Mouse (Mus musculus) retina, adult 2 months (tissue): Measurements from ENCODE around the gene Olfr1388.
"Not testable (repeated sequence)": the region's sequence is repeated elsewhere in the genome, so short reads cannot be mapped to it uniquely, and the experiment has no call there.

Experiments
- DNase-seq: peaks from one replicate; pipeline ENCODE4 v3.0.0-alpha.2; 2012; ENCODE audit warnings: low read depth, low spot score

Olfr1388 gene

GRCm38 (mm10) chr11:49436411-49436810 lies at the start of gene Olfr1388:
Gene Olfr1388, plus strand, starts transcription at chr11:49436624.
- no peak for DNase-seq

- not testable (repeated sequence) for DNase-seq
Observed at GRCm38 (mm10) chr11:49392707-49393106, 43.7 kb upstream of the Olfr1388 start.

- no peak for DNase-seq
Observed at GRCm38 (mm10) chr11:49406784-49407183, 29.6 kb upstream of the Olfr1388 start.

GRCm38 (mm10) chr11:49410540-49410939 lies 25.9 kb upstream of the Olfr1388 start:
- DNase-seq: no peak

- DNase-seq: no peak
Observed at GRCm38 (mm10) chr11:49422767-49423166, 13.7 kb upstream of the Olfr1388 start, which contains the start of gene Olfr1389. Gene Olfr1389, plus strand, starts transcription at chr11:49423067.

GRCm38 (mm10) chr11:49425257-49425927 lies 11.0 kb upstream of the Olfr1388 start:
- no peak for DNase-seq

- DNase-seq: no peak
Observed at GRCm38 (mm10) chr11:49429641-49430040, 6.8 kb upstream of the Olfr1388 start.

GRCm38 (mm10) chr11:49455043-49455442 lies 18.6 kb downstream of the Olfr1388 start, which contains the start of gene Olfr1387:
Gene Olfr1387, plus strand, starts transcription at chr11:49455343.
- DNase-seq: no peak

GRCm38 (mm10) chr11:49464746-49465145 lies 28.3 kb downstream of the Olfr1388 start, which contains the start of gene Olfr1386:
Gene Olfr1386, plus strand, starts transcription at chr11:49465046.
- DNase-seq: not testable (repeated sequence)

- DNase-seq: no peak
Observed at GRCm38 (mm10) chr11:49485973-49486372, 49.5 kb downstream of the Olfr1388 start.

GRCm38 (mm10) chr11:49488770-49489169 lies 52.3 kb downstream of the Olfr1388 start, which contains the start of gene Olfr1385:
Gene Olfr1385, plus strand, starts transcription at chr11:49489070.
- not testable (repeated sequence) for DNase-seq
